Mouse (Mus musculus) heart, postnatal 0 days (tissue): ENCODE results near the gene Olfr561. TPM values are rescaled to one million over a fixed set of nuclear protein-coding genes. Genes with fewer than 3 reads are reported as not detected.

ENCODE experiments used
- ATAC-seq: fragments of 200-750 bp; cut with Nextera tagmentation; 2 replicates; pipeline ENCODE4 v1.8.0; 2017; ENCODE audit warnings: low read depth, moderate number of reproducible peaks, moderate library complexity; ENCODE audit not compliant: insufficient read depth
- DNase-seq: peaks from one replicate; pipeline ENCODE4 v3.0.0-alpha.2; 2016; ENCODE audit warnings: low spot score
- H3K27ac ChIP-seq: fragments of 300-500 bp; sonication (generic); 2 replicates; pipeline ENCODE4 v1.5.1; 2014; ENCODE audit warnings: low read depth, mild to moderate bottlenecking
- H3K27me3 ChIP-seq: fragments of 300-500 bp; sonication (generic); 2 replicates; pipeline ENCODE4 v1.6.1; 2014; ENCODE audit warnings: low read length, mixed read lengths; ENCODE audit not compliant: control insufficient read depth, insufficient read depth
- H3K36me3 ChIP-seq: fragments of 300-500 bp; sonication (generic); replicated peaks from 2 replicates; pipeline ENCODE4 v1.6.1; 2014; ENCODE audit warnings: low read length, mixed read lengths; ENCODE audit not compliant: control insufficient read depth, insufficient read depth
- H3K4me1 ChIP-seq: fragments of 300-500 bp; sonication (generic); 2 replicates; pipeline ENCODE4 v1.6.1; 2014; ENCODE audit warnings: antibody characterized with exemption; ENCODE audit not compliant: control insufficient read depth, insufficient read depth
- H3K4me2 ChIP-seq: fragments of 300-500 bp; sonication (generic); 2 replicates; pipeline ENCODE4 v1.6.1; 2014; ENCODE audit warnings: low read depth, mild to moderate bottlenecking, low read length, moderate library complexity
- H3K4me3 ChIP-seq: fragments of 300-500 bp; sonication (generic); 2 replicates; pipeline ENCODE4 v1.5.1; 2014; ENCODE audit warnings: low read depth, low read length
- H3K9ac ChIP-seq: fragments of 300-500 bp; sonication (generic); replicated peaks from 2 replicates; pipeline ENCODE4 v1.6.1; 2014; ENCODE audit warnings: low read depth, low read length, mixed read lengths
- H3K9me3 ChIP-seq: fragments of 300-500 bp; sonication (generic); replicated peaks from 2 replicates; pipeline ENCODE4 v1.6.1; 2016; ENCODE audit warnings: low read length; ENCODE audit not compliant: control insufficient read depth
- CTCF ChIP-seq: IDR thresholded peaks from 2 replicates; pipeline ENCODE4 v1.5.1; 2016; ENCODE audit warnings: antibody characterized with exemption, control low read depth, low read depth
- EP300 ChIP-seq: IDR thresholded peaks from 2 replicates; pipeline ENCODE4 v1.6.1; 2016; ENCODE audit warnings: antibody characterized with exemption, low read depth
- WGBS: fragments of 180-500 bp; shearing (Covaris S2); extraction: QIAGEN DNeasy Blood & Tissue Kit; methylation state at CpG from one replicate; pipeline ENCODE4 v1.1.7; 2014; 5-methylcytosine and 5-hydroxymethylcytosine counted together
- polyA plus RNA-seq: library from polyadenylated mRNA; unstranded; fragments of >200 nt; fragmentation: Nextera tagmentation; extraction: Ambion mirVana; gene quantifications from 2 replicates; pipeline ENCODE4 v1.2.1, GENCODE M21; 2015
- total RNA-seq: library from RNA; depleted of rRNA; stranded (reverse); fragments of >200 nt; gene quantifications from 2 replicates; pipeline ENCODE4 v1.2.3, GENCODE M21; 2014; ENCODE audit warnings: low replicate concordance; rRNA removed

Gene Olfr561
- not detected in 2 replicates for total RNA-seq
- not detected in 2 replicates for polyA plus RNA-seq

DNA sequence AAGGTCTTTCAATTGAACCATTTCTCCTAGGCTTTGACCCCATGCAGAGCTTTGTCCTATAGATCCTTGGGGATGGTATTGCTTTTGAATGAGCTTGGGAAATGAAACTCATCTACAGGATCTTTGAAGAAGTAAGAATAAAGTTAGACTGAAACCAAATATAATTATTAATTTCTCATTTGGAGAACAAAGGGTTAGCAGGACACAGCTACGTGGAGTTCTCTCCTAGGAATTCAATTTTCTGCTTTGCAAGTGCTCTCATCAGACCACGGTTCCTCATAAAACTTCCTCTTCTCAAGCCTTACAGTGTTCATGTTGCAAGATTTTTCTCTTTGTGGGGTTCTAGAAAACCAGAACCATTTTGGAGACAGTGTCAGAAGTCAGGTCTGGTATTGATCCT lies at the start of gene Olfr561:
Gene Olfr561, plus strand, starts transcription at position 301 of the 400 bp plus-strand sequence.
- 62% methylated on average over 2 of the region's 2 CpGs for WGBS
- DNase-seq (no peak), ATAC-seq (no peak)
- Histone ChIP-seq H3K9me3 (no peaks in the 10 kb centered on the region), H3K4me3 (no peak within 1 kb of the TSS), H3K27me3 (no peaks in the 10 kb centered on the region), H3K4me2 (no peak within 1 kb of the TSS), H3K27ac (no peak within 1 kb of the TSS), H3K4me1 (no peaks in the 10 kb centered on the region), H3K36me3 (no peaks in the 10 kb centered on the region), H3K9ac (no peak within 1 kb of the TSS)
- no peak for TF ChIP-seq EP300
- TF ChIP-seq CTCF, result no peak

DNA sequence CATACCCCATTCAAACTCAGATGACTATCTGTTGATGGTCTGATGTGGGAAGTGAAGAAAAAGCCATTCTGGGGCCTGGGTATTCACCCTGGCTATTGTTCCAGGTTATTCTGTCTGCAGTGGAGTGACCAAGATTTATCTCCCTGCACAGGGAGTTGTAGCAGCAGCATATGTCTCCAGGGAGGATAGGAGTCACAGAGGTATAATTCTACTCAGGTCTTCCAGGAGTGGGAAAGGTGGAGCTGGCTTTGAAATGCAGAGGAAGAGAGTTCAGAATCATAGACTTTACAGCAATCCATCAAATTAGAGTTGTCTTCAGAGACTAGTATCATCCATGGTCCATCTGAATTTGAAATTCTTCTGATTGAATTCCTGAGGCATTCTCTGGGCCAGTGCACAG lies 43.6 kb upstream of the Olfr561 start, which contains the start of gene Olfr559:
Gene Olfr559, minus strand, starts transcription at position 101 of the 400 bp plus-strand sequence.
- ATAC-seq (no peak), DNase-seq (no peak)
- Histone ChIP-seq H3K4me2 (no peak within 1 kb of the TSS), H3K4me1 (no peaks in the 10 kb centered on the region), H3K9ac (no peak within 1 kb of the TSS), H3K9me3 (no peaks in the 10 kb centered on the region), H3K4me3 (no peak within 1 kb of the TSS), H3K27ac (no peak within 1 kb of the TSS), H3K36me3 (no peaks in the 10 kb centered on the region), H3K27me3 (no peaks in the 10 kb centered on the region)
- TF ChIP-seq EP300, result no peak
- no peak for TF ChIP-seq CTCF

DNA sequence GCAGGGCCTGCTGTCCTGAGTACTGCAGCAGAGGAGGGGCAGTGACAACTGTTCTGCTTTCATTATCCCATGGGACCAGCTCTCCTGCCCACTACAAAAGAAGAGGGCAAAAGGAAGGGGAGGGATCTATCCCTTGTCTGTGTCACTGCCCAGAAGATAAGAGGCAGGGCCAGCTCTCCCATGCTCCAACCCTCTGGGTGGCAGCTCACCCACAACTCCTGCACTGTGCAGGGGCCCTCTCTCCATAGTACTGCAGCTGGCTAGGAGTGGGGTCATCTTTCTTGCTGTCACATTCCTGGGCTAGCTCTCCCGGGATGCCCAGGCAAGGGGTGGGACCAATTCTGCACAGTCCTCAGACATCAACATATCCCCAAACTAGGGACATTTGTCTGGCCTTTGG lies 37.2 kb upstream of the Olfr561 start:
- TF ChIP-seq CTCF (no peak), EP300 (no peak)
- H3K27ac ChIP-seq, result no peak overlapping the region
- ATAC-seq (no peak), DNase-seq (no peak)
- no peak overlapping the region for H3K4me3 ChIP-seq
- H3K9ac ChIP-seq, result no peak overlapping the region
- H3K4me1 ChIP-seq, result no peaks in the 10 kb centered on the region
- H3K9me3 ChIP-seq, result no peaks in the 10 kb centered on the region
- no peaks in the 10 kb centered on the region for H3K36me3 ChIP-seq
- H3K4me2 ChIP-seq, result no peak overlapping the region
- no peaks in the 10 kb centered on the region for H3K27me3 ChIP-seq
- 33% methylated on average over 1 of the region's 1 CpGs for WGBS

DNA sequence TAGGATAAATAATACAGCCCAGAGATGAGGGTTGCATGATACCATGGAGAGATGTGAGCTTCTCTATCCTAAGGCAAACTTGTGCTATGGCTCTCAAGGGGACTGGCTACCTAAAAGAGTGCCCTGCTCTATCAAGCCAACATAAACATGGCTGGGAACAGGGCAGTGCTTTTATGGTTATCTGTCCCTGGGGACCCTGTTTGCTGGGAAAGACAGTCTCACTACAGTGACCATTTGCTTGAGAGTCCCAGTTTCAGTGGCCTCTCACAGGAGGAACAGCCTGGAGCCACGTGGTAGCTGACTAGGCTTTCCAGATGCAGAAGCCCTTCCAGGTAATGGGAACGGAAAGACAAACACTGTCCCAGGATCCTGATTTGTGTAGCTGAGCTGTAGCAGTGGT lies 33.3 kb upstream of the Olfr561 start:
- H3K9ac ChIP-seq, result no peak overlapping the region
- ATAC-seq (no peak), DNase-seq (no peak)
- no peak overlapping the region for H3K27ac ChIP-seq
- WGBS, result 61% methylated on average over 2 of the region's 2 CpGs
- TF ChIP-seq EP300 (no peak), CTCF (peak; percentile 2; the same call in 1 of the 2 replicates)
- no peaks in the 10 kb centered on the region for H3K36me3 ChIP-seq
- no peak overlapping the region for H3K4me3 ChIP-seq
- H3K27me3 ChIP-seq, result no peaks in the 10 kb centered on the region
- no peak overlapping the region for H3K4me2 ChIP-seq
- no peaks in the 10 kb centered on the region for H3K9me3 ChIP-seq
- H3K4me1 ChIP-seq, result no peaks in the 10 kb centered on the region

DNA sequence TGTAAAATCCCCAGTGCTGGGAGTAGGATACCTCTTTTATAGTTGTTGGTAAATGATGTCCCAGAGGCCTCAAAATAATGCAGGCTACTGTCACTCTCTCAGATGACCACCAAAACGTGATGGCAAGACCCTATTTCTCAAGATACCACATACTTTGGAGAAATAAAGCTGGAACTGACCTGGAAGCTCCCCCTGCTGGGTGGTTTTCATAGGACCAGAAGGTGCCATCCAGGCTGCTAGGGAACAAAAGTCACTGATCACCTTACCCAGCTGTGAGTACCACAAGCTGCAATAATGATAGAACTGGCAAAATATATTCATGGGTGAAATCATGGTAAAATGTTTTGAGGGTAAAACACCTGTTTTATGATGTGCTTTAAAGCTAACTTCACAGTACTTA lies 18.9 kb upstream of the Olfr561 start:
- H3K36me3 ChIP-seq, result no peaks in the 10 kb centered on the region
- H3K4me2 ChIP-seq, result no peak overlapping the region
- H3K27ac ChIP-seq, result no peak overlapping the region
- DNase-seq (no peak), ATAC-seq (no peak)
- WGBS, result 3% methylated on average over 1 of the region's 1 CpGs
- no peak overlapping the region for H3K9ac ChIP-seq
- no peaks in the 10 kb centered on the region for H3K27me3 ChIP-seq
- no peak overlapping the region for H3K4me3 ChIP-seq
- no peaks in the 10 kb centered on the region for H3K4me1 ChIP-seq
- no peaks in the 10 kb centered on the region for H3K9me3 ChIP-seq
- no peak for TF ChIP-seq EP300
- peak; percentile 39 for TF ChIP-seq CTCF

DNA sequence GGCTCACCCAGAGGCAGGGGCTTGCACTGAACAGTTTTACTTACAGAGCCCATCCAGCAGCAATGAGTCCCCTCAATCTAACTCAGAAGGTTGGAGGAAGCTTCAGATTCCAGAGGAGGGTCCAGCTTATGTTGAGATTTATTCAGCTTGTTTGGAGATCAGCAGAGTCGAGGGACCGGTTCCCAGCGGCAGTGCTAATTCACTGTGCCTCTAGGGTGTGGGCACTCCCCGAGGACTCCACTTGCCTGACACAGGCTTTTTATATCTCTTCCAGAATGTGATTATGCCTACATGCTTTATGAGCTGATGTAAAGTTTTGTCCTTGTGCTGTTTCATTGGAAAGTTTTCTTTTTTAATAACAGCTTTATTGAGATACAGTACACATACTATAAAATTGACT lies 11.8 kb upstream of the Olfr561 start, which contains the start of the genes Olfr560 and Olfr78:
Gene Olfr560, minus strand, starts transcription at position 101 of the 400 bp plus-strand sequence.
Gene Olfr78, minus strand, starts transcription at position 206 of the 400 bp plus-strand sequence.
- Histone ChIP-seq H3K9me3 (no peaks in the 10 kb centered on the region), H3K36me3 (no peaks in the 10 kb centered on the region), H3K27me3 (no peaks in the 10 kb centered on the region), H3K9ac (no peak within 1 kb of the TSS), H3K4me1 (no peaks in the 10 kb centered on the region), H3K4me2 (no peak within 1 kb of the TSS), H3K27ac (no peak within 1 kb of the TSS), H3K4me3 (no peak within 1 kb of the TSS)
- DNase-seq (no peak), ATAC-seq (no peak)
- 68% methylated on average over 4 of the region's 4 CpGs for WGBS
- TF ChIP-seq CTCF, result no peak
- no peak for TF ChIP-seq EP300
